Mouse (Mus musculus): ENCODE results near the gene Lysmd2. TPM values are rescaled to one million over a fixed set of nuclear protein-coding genes. Genes with fewer than 3 reads are reported as not detected.

The Lysmd2 gene
- polyA plus RNA-seq, 1 experiment from 2014 or later, result 16.6 TPM

- DNase-seq (ENCODE audit: low spot score), result no peak
- Histone ChIP-seq H3K4me2 (ENCODE audit: low read depth) (no peak overlapping the region), H3K4me3 (ENCODE audit: low read depth, low read length) (no peak overlapping the region), H3K4me1 (ENCODE audit: control insufficient read depth, insufficient read depth, low read length) (0 out of 2 replicates have a peak, but pooled peaks cover 2% of the 10 kb centered on the region), H3K27ac (ENCODE audit: low read depth, low read length) (no peak overlapping the region), H3K9me3 (ENCODE audit: control insufficient read depth, low read length) (no peaks in the 10 kb centered on the region), H3K9ac (ENCODE audit: low read length) (no peak overlapping the region), H3K36me3 (ENCODE audit: control insufficient read depth, insufficient read depth, low read length) (no peaks in the 10 kb centered on the region), H3K27me3 (ENCODE audit: control insufficient read depth, insufficient read depth, low read length) (no peaks in the 10 kb centered on the region)
- no peak for ATAC-seq (ENCODE audit: insufficient read depth, low FRiP score, low TSS enrichment)
- 79% methylated on average over 4 of the region's 4 CpGs for WGBS
Observed at GRCm38 (mm10) chr9:75679629-75680028, 54.1 kb downstream of the Lysmd2 start.

GRCm38 (mm10) chr9:75680606-75681005, 55.1 kb downstream of the Lysmd2 start:
- Histone ChIP-seq H3K4me2 (ENCODE audit: low read depth) (no peak overlapping the region), H3K36me3 (ENCODE audit: control insufficient read depth, insufficient read depth, low read length) (no peaks in the 10 kb centered on the region), H3K27ac (ENCODE audit: low read depth, low read length) (no peak overlapping the region), H3K9ac (ENCODE audit: low read length) (no peak overlapping the region), H3K27me3 (ENCODE audit: control insufficient read depth, insufficient read depth, low read length) (no peaks in the 10 kb centered on the region), H3K4me1 (ENCODE audit: control insufficient read depth, insufficient read depth, low read length) (0 out of 2 replicates have a peak, but pooled peaks cover 2% of the 10 kb centered on the region), H3K4me3 (ENCODE audit: low read depth, low read length) (no peak overlapping the region), H3K9me3 (ENCODE audit: control insufficient read depth, low read length) (no peaks in the 10 kb centered on the region)
- DNase-seq (ENCODE audit: low spot score) (no peak), ATAC-seq (ENCODE audit: insufficient read depth, low FRiP score, low TSS enrichment) (no peak)
- 92% methylated on average over 5 of the region's 5 CpGs for WGBS

GRCm38 (mm10) chr9:75683426-75684191, 58.1 kb downstream of the Lysmd2 start, which contains the start of gene Scg3:
TSS of gene Scg3 (minus strand) at chr9:75684056.
- Histone ChIP-seq H3K27me3 (ENCODE audit: control insufficient read depth, insufficient read depth, low read length) (no peaks in the 10 kb centered on the region), H3K4me1 (ENCODE audit: control insufficient read depth, insufficient read depth, low read length) (0 out of 2 replicates have a peak, but pooled peaks cover 2% of the 10 kb centered on the region), H3K27ac (ENCODE audit: low read depth, low read length) (peak within 1 kb of the TSS; percentile 67), H3K4me2 (ENCODE audit: low read depth) (peak within 1 kb of the TSS; percentile 47), H3K36me3 (ENCODE audit: control insufficient read depth, insufficient read depth, low read length) (no peaks in the 10 kb centered on the region), H3K9me3 (ENCODE audit: control insufficient read depth, low read length) (no peaks in the 10 kb centered on the region), H3K9ac (ENCODE audit: low read length) (peak within 1 kb of the TSS; percentile 73), H3K4me3 (ENCODE audit: low read depth, low read length) (peak within 1 kb of the TSS; percentile 54)
- DNase-seq (ENCODE audit: low spot score) (peak; percentile 92), ATAC-seq (ENCODE audit: insufficient read depth, low FRiP score, low TSS enrichment) (peak; percentile 100)
- WGBS, result 8% methylated on average over 42 of the region's 42 CpGs

- Histone ChIP-seq H3K27me3 (ENCODE audit: control insufficient read depth, insufficient read depth, low read length) (no peaks in the 10 kb centered on the region), H3K4me1 (ENCODE audit: control insufficient read depth, insufficient read depth, low read length) (0 out of 2 replicates have a peak, but pooled peaks cover 2% of the 10 kb centered on the region), H3K9ac (ENCODE audit: low read length) (peak overlapping the region; percentile 73; the same call in 1 of the 2 replicates), H3K4me3 (ENCODE audit: low read depth, low read length) (peak overlapping the region; percentile 54), H3K27ac (ENCODE audit: low read depth, low read length) (no peak overlapping the region), H3K4me2 (ENCODE audit: low read depth) (peak overlapping the region; percentile 47), H3K36me3 (ENCODE audit: control insufficient read depth, insufficient read depth, low read length) (no peaks in the 10 kb centered on the region), H3K9me3 (ENCODE audit: control insufficient read depth, low read length) (no peaks in the 10 kb centered on the region)
- WGBS, result 71% methylated on average over 4 of the region's 4 CpGs
- ATAC-seq (ENCODE audit: insufficient read depth, low FRiP score, low TSS enrichment) (peak; percentile 28), DNase-seq (ENCODE audit: low spot score) (no peak)
Observed at GRCm38 (mm10) chr9:75684292-75684691, 58.8 kb downstream of the Lysmd2 start.

- H3K27me3 ChIP-seq (ENCODE audit: control insufficient read depth, insufficient read depth, low read length), result no peaks in the 10 kb centered on the region
- H3K27ac ChIP-seq (ENCODE audit: low read depth, low read length), result no peak overlapping the region
- H3K9me3 ChIP-seq (ENCODE audit: control insufficient read depth, low read length), result no peaks in the 10 kb centered on the region
- H3K9ac ChIP-seq (ENCODE audit: low read length), result no peak overlapping the region
- 0 out of 2 replicates have a peak, but pooled peaks cover 2% of the 10 kb centered on the region for H3K4me1 ChIP-seq (ENCODE audit: control insufficient read depth, insufficient read depth, low read length)
- no peak overlapping the region for H3K4me3 ChIP-seq (ENCODE audit: low read depth, low read length)
- WGBS, result 75% methylated on average over 3 of the region's 3 CpGs
- H3K4me2 ChIP-seq (ENCODE audit: low read depth), result no peak overlapping the region
- ATAC-seq (ENCODE audit: insufficient read depth, low FRiP score, low TSS enrichment) (no peak), DNase-seq (ENCODE audit: low spot score) (no peak)
- H3K36me3 ChIP-seq (ENCODE audit: control insufficient read depth, insufficient read depth, low read length), result no peaks in the 10 kb centered on the region
Observed at GRCm38 (mm10) chr9:75684772-75685171, 59.2 kb downstream of the Lysmd2 start.

Other genes with a start within 250 kb of the Lysmd2 start
- gene Mapk6, start 215.7 kb upstream of the Lysmd2 start, polyA plus RNA-seq (2014; fragmentation: Nextera tagmentation; extraction: Ambion mirVana), result 204 and 213 TPM in 2 replicates
- 47.0 and 50.9 TPM in 2 replicates for gene Leo1, start 184.2 kb upstream of the Lysmd2 start, polyA plus RNA-seq (2014; fragmentation: Nextera tagmentation; extraction: Ambion mirVana)
- 113 and 117 TPM in 2 replicates for gene Tmod3, start 66.1 kb upstream of the Lysmd2 start, polyA plus RNA-seq (2014; fragmentation: Nextera tagmentation; extraction: Ambion mirVana)
- gene Tmod2, start 14.4 kb upstream of the Lysmd2 start, polyA plus RNA-seq (2014; fragmentation: Nextera tagmentation; extraction: Ambion mirVana), result 54.5 and 58.8 TPM in 2 replicates
- gene Scg3, start 58.3 kb downstream of the Lysmd2 start, polyA plus RNA-seq (2014; fragmentation: Nextera tagmentation; extraction: Ambion mirVana), result 60.4 and 62.4 TPM in 2 replicates
- gene Bmp5, start 149.6 kb downstream of the Lysmd2 start, polyA plus RNA-seq (2014; fragmentation: Nextera tagmentation; extraction: Ambion mirVana), result 6.5 and 8.7 TPM in 2 replicates